Mouse (Mus musculus): ENCODE measurements around the gene Olfr573-ps1.

The Olfr573-ps1 gene

DNA sequence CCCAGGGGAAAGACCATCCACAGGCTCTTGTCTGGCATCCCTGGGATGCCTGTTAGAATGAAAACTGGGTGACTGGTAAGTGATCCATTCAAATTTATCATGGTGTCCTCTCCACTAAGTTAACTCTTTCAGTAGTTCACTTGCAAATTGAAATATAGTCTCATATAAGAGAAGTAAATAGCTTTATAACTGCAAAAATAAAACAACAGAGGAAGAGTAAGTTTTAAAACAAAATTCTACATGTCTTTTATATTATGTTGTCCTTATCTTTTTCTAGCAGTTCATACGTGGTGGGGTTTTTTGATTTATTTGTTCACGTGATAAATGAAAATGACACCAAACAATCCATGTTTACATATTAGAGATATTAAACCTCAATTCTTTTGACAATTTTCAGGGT lies at the start of gene Olfr573-ps1:
Gene Olfr573-ps1 (minus strand): TSS at position 101 of the 400 bp plus-strand sequence.
- in situ Hi-C loops (cut with MboI; ENCODE audit: low pct_unique_long_range_greater_than_20kb in 1 of 2, low sequenced_read_pairs in 2 of 2, unreplicated experiment in 1 of 2), result no loop called here

DNA sequence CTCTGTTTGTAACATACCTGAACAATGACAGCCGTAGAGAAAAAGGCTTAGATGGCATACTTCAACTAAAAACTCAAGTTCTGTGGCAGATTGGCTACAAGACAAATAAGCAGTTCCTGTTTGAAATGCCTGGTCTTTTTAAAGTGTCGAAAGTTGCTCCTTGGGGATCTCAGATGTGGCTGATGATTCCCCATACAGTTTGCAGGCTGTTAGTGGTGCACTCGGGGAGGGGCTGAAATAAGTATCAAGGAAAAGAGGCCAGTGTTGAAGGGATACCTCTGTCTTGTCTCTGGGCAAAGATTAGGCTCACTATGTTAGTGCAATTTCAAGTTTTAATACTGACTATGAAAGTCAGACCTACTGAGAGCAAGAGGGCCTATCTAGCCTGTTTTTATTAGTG lies 46.8 kb upstream of the Olfr573-ps1 start, which contains the start of gene Olfr578:
Gene Olfr578 (minus strand): TSS at position 101 of the 400 bp plus-strand sequence.
- in situ Hi-C loops (cut with MboI; ENCODE audit: low pct_unique_long_range_greater_than_20kb in 1 of 2, low sequenced_read_pairs in 2 of 2, unreplicated experiment in 1 of 2), result no loop called here

DNA sequence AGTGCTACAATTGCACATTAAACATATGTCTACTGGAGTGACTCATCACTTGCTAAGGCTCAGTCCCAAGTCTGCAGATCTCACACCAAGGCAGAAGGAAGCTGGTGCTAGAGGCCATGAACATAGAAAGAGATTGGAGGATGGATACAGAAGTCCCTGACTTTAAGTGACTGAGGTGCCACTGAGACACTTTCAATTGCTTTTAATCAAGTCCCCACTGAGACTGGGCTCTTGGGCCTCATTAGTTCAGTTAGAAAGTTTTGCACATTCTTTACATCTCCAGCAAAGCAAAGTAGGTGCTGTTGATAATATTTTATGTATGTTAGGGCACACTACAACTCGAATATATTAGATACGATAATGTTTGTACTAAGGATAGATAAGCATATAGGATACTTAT lies 33.5 kb upstream of the Olfr573-ps1 start, which contains the start of gene Olfr577:
Gene Olfr577 (minus strand): TSS at position 101 of the 400 bp plus-strand sequence.
- in situ Hi-C loops (cut with MboI; ENCODE audit: low pct_unique_long_range_greater_than_20kb in 1 of 2, low sequenced_read_pairs in 2 of 2, unreplicated experiment in 1 of 2), result no loop called here

DNA sequence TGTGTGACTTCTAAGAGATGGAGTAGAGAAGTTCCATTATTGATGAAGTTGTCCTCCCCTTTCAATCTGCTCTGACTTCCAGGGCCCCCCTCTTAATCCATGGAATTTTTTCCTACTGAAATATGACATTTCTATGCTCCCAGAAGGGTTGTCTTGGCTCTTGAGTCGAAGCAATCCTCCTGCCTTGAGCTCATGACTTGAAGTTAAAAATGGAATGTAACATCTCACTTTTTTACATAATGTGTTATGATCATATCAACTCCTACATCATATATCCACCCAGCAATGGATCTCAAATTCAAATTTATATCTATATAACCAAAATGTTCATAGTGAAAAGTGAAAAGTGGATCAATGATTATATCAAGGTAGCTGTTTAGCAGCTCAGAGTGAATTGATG lies 32.0 kb upstream of the Olfr573-ps1 start:
- in situ Hi-C loops (cut with MboI; ENCODE audit: low pct_unique_long_range_greater_than_20kb in 1 of 2, low sequenced_read_pairs in 2 of 2, unreplicated experiment in 1 of 2), result no loop called here

DNA sequence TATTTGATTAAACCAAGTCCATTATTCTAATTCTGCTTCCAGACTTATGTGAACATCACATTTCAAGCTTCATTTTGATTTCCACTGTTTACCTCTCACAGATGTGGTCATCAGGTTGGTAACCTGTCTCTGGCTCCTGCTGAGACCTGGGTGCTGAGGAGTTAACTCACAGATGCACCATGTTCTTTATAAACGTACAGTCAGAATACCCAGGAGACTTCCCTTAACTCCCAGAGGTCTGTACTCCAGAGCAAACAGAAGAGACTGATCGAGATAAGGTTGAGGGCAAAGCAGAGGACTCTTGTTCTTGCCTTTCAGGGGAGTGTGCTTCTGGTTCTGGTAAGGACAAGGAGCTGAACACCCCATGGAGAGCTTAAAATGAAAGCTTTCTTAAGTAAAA lies 20.0 kb upstream of the Olfr573-ps1 start, which contains the start of gene Olfr576:
Gene Olfr576 (plus strand): TSS at position 301 of the 400 bp plus-strand sequence.
- in situ Hi-C loops (cut with MboI; ENCODE audit: low pct_unique_long_range_greater_than_20kb in 1 of 2, low sequenced_read_pairs in 2 of 2, unreplicated experiment in 1 of 2), result no loop called here

DNA sequence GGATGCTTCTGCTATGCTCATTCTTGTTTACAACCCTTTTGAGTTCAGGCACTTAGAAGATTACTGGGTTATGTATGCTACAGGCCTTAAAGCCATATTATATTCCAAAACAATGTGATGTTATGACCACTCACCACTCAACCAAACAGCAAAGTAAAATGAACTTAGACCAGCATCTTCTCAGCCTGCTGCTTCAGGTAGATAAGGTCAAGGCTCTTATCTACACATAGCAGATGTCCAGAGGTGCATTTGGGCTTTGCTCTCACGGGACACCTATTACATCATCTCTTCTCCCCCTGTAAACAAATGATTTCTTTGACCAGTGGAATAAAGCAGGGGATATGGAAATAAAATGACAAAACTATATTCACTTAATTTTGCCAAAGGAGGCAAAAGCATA lies 16.2 kb upstream of the Olfr573-ps1 start, which contains the start of gene Olfr575:
Gene Olfr575 (minus strand): TSS at position 183 of the 400 bp plus-strand sequence.
- in situ Hi-C loops (cut with MboI; ENCODE audit: low pct_unique_long_range_greater_than_20kb in 1 of 2, low sequenced_read_pairs in 2 of 2, unreplicated experiment in 1 of 2), result no loop called here

DNA sequence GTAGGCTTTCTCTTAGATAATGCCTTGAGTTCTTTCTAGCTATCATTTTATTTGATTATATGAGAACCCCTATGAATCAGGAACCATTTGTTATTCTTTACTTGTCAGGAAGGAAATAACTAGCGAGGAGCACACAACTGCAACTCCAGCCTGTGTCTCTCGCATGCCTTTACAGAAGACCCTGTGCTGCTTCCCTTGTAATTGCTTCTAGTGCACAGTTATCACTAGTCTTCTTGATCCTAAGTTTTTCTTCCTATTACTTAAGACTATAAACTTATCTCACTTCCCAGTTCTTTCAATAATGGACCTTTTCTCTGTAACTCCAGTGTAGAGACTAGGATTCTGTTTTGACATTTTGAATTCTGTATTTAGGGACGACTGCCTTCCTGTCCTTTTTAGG lies 15.8 kb upstream of the Olfr573-ps1 start:
- in situ Hi-C loops (cut with MboI; ENCODE audit: low pct_unique_long_range_greater_than_20kb in 1 of 2, low sequenced_read_pairs in 2 of 2, unreplicated experiment in 1 of 2), result no loop called here

DNA sequence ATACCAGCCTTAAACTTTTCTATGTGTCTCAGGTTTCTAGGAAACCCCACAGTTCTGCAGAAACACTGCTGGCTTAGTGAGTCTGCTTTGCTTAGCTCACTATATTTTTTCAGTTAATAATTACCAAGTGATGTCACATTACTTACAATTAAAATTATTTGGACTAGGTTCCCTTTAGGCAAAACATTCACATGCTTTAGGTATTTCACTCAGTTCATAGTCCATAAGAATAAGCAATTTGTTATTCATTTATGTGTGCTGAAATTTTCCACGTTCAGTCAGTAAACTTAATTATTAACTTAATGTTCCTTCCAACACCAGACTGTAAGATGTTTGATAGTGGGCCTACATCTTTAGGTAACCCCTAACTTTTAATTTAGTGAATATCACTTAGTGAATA lies 8.4 kb upstream of the Olfr573-ps1 start:
- in situ Hi-C loops (cut with MboI; ENCODE audit: low pct_unique_long_range_greater_than_20kb in 1 of 2, low sequenced_read_pairs in 2 of 2, unreplicated experiment in 1 of 2), result no loop called here

DNA sequence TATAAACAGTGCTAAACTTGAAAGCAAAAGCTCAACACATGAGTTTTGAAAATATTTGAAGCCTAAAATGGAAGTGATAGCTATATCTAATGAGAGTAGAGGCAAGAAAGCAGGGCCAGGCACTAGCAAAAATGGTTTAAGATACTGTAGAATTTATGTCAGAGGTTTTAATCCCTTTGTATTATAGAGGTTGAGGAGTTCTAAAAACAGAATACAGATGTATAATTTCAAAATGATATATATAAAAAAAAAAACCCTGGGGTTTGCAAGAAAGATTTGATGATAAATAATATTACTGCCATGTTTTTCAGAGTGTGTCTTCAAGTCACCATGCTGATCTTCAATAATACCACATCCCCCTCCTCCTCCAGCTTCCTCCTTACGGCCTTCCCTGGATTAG lies 5.8 kb upstream of the Olfr573-ps1 start, which contains the start of gene Olfr574:
Gene Olfr574 (plus strand): TSS at position 301 of the 400 bp plus-strand sequence.
- in situ Hi-C loops (cut with MboI; ENCODE audit: low pct_unique_long_range_greater_than_20kb in 1 of 2, low sequenced_read_pairs in 2 of 2, unreplicated experiment in 1 of 2), result no loop called here

DNA sequence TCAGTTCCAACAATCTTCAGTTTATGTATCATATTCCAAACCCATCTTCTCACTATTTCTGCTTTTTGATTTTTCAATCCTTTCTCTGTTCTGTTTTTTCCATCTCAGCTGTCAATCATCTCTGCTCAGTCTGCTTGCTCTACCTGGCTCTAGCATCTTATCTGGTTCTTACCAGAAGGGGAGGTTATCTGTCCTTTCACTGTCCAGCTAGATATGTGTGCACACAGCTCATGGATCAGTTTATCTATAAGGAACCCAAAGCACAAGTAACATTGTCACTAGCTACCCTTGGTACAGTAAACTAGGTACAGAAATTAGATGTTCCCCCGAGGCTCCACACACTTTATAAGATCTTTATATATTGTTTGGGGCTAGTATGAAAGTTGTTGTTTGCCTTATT lies 1.0 kb upstream of the Olfr573-ps1 start:
- in situ Hi-C loops (cut with MboI; ENCODE audit: low pct_unique_long_range_greater_than_20kb in 1 of 2, low sequenced_read_pairs in 2 of 2, unreplicated experiment in 1 of 2), result no loop called here

DNA sequence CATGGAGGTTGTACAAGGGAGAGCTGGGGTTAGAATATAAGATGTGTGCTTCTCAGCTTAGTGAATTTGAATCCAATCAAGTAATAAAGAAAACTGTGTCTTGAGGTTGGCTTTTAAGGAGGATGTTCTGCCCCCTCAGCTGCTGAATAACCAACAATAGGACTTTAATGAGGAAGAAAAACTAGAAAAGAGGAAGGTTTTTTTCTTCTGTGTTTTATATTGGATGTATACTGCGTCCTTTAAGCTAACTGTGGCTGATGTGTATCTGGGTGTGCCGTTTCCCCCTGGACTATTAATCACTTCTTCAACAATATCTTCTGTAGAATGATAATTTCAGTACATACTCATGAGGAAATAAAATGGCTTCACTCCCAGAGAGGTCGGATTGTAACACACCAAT lies 15.3 kb downstream of the Olfr573-ps1 start:
- in situ Hi-C loops (cut with MboI; ENCODE audit: low pct_unique_long_range_greater_than_20kb in 1 of 2, low sequenced_read_pairs in 2 of 2, unreplicated experiment in 1 of 2), result no loop called here

DNA sequence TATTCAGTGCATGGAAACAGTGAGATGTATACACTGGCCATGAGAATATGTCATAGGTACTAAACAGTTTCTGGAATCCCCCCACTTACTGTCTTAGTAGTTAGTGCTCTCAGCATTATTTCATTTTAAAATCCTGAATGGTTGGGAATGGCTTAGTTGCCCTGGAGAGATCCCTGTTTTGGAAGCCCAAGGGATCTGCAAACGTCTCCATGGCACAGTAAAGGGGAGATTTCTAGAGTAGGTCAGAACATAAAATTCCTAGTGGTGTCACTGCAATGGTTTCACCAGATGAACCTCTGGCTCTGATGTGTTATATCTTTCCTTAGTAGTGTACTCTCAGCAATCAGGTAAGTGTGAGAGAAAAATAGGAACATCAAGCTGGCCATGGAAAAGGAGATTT lies 18.3 kb downstream of the Olfr573-ps1 start, which contains the start of gene Olfr572:
Gene Olfr572 (plus strand): TSS at position 301 of the 400 bp plus-strand sequence.
- in situ Hi-C loops (cut with MboI; ENCODE audit: low pct_unique_long_range_greater_than_20kb in 1 of 2, low sequenced_read_pairs in 2 of 2, unreplicated experiment in 1 of 2), result loop anchor here in 1 of 2 experiments (25.0 kb wide), 1 partner anchor 412 kb away; no protein-coding TSS in a partner anchor

DNA sequence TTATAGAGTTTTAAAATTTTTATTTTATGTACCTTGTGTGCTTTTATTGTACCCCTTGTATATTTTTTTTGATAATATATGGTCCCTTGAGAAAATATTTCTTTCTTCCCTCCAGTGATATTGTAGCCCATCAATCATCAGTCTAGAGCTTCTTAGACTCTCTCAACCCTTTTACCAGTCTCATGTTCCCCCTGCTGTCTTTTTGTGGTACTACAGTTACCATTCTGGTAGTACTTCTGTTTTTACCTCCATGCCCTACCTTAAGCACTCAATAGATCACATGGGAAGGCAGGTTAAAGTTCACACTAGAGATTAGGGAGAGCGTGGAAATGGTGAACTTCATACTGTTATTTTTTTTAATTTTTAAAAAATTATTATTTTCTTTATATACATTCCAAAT lies 22.7 kb downstream of the Olfr573-ps1 start:
- in situ Hi-C loops (cut with MboI; ENCODE audit: low pct_unique_long_range_greater_than_20kb in 1 of 2, low sequenced_read_pairs in 2 of 2, unreplicated experiment in 1 of 2), result loop anchor here (10.0 to 25.0 kb wide), 3 partner anchors 225 to 407 kb away; partner anchors contain the start of gene Olfr557 (in 1 of the 2)

DNA sequence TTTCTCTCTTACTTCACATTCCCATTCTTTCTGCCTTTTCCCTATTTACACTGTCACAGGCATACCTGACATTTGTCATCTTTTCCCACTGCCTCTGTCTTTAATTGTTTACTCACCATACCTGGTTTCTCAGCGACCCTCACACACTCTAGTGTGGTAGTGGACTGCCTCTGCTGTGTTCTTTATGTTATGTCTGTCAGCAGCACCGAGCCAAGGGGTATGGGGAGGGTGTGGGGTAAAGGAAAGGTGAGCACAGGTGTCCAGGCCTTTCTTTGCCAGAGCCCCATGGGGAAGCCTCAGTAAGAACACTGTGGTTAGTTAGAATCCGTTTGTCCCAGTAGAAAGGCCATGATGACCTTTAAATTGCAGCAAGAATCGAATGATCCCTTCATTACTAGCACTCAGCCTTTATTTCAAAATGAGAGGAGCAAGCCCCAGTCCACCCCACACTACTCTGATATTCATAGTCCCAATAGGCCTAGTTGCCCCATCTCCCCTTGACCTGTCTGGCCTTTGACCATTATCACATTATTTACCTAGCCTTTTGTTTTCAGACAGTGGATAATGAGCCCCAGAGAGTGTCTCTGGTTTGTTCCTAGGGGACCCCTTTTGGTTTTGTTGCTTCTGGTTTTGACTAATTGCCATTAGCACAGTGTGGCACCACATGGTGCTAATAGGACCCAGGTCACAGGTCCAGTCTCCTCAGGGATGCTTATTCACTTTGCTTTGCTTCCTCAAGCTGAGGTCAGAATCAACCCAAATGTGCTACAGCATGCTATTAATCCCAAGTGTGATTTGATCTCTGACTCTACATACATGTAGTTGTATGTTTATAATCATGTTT lies 25.1 kb downstream of the Olfr573-ps1 start, which contains the start of gene Olfr571:
Gene Olfr571 (minus strand): TSS at position 505 of the 844 bp plus-strand sequence.
- in situ Hi-C loops (cut with MboI; ENCODE audit: low pct_unique_long_range_greater_than_20kb in 1 of 2, low sequenced_read_pairs in 2 of 2, unreplicated experiment in 1 of 2), result loop anchor here (10.0 to 25.0 kb wide), 3 partner anchors 222 to 405 kb away; partner anchors contain the start of gene Olfr557 (in 1 of the 2)

DNA sequence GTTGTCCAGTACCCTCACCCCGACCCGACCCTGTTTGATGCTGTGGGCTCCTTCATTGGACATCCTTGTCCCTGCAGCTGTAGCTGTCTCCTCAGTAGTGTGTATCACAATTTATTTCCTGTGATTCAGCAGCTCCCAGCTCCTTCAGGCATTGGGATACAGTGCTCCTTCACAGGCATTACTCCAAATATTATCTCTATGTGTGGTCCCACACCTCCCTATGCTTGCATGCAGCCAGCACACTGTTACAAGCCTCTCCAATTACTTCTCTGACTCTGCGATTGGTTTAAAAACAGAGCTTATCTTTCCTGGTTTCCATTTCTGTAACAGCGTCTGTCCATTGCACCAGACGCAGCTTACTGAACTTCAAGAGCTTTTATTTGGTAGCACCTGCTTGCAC lies 26.0 kb downstream of the Olfr573-ps1 start:
- in situ Hi-C loops (cut with MboI; ENCODE audit: low pct_unique_long_range_greater_than_20kb in 1 of 2, low sequenced_read_pairs in 2 of 2, unreplicated experiment in 1 of 2), result loop anchor here (10.0 to 25.0 kb wide), 3 partner anchors 222 to 404 kb away; partner anchors contain the start of gene Olfr557 (in 1 of the 2)

DNA sequence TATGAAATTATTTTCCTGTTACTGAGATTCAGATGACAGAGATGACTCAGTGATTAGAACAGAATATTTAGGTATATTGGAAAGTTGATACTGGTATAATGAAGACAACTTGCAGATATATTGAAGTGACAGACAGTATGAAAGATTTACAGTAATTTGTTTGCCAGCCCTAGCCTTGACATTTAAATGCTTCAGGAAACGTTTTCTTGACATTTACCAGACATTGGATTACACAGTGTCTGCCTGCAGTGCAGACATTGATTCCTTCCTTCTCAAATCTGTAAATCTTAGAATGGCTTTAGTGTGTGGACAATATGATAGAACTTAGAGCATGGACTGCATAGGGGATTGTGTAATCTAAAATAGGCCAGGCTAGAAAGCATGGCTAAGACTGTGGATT lies 27.1 kb downstream of the Olfr573-ps1 start:
- in situ Hi-C loops (cut with MboI; ENCODE audit: low pct_unique_long_range_greater_than_20kb in 1 of 2, low sequenced_read_pairs in 2 of 2, unreplicated experiment in 1 of 2), result loop anchor here (10.0 to 25.0 kb wide), 3 partner anchors 220 to 403 kb away; partner anchors contain the start of gene Olfr557 (in 1 of the 2)

All from mouse embryonic stem cell (cell line).